Mouse (Mus musculus): ENCODE measurements around the gene Tanc1. TPM values are rescaled to one million over a fixed set of nuclear protein-coding genes. Genes with fewer than 3 reads are reported as not detected.
A peak's percentile ranks its signal among the peaks of the same experiment; 100 is the strongest.

Gene Tanc1
- polyA plus RNA-seq, 1 experiment from 2014 or later: 2.4 TPM

DNA sequence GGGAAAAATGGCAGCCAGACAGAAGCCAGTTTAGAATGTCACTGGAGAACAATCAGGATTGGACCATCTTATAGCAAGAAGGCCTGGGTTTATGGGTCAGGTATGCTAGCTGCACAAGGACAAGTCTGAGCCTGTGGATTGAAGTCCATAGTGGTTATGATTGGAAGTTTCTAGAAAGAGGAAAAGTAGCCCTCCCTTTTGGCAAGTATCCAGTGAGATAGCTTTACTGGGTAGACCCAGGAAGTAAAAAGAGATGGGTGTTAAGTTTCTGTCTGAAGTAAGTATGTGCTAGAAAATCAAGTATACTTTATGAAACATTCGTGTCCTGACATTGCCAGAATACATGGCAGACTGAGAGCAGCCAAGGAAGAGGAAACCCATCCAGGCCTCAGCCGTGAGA, 103.2 kb downstream of the Tanc1 start:
- TF ChIP-seq CTCF (IDR thresholded peaks at IDR 0.05; ENCODE audit: low read depth) (no peak), EP300 (IDR thresholded peaks at IDR 0.05; ENCODE audit: low read depth) (no peak)
- no peaks in the 10 kb centered on the region for H3K27me3 ChIP-seq (ENCODE audit: insufficient read depth, low read length)
- H3K9me3 ChIP-seq (ENCODE audit: low read length): no peaks in the 10 kb centered on the region
- H3K27ac ChIP-seq (ENCODE audit: low read depth): no peak overlapping the region
- H3K4me3 ChIP-seq (ENCODE audit: low read depth, low read length): no peak overlapping the region
- ATAC-seq (no peak), DNase-seq (no peak)
- no peak overlapping the region for H3K9ac ChIP-seq (replicated peaks)
- WGBS (ENCODE audit: insufficient replicate concordance): 75% methylated on average over 2 of the region's 2 CpGs
- no peak overlapping the region for H3K4me2 ChIP-seq (ENCODE audit: low read depth, low read length)
- peaks cover 12% of the 10 kb centered on the region; the same call in 1 of the 2 replicates for H3K4me1 ChIP-seq (ENCODE audit: insufficient read depth)
- no peaks in the 10 kb centered on the region for H3K36me3 ChIP-seq (replicated peaks; ENCODE audit: insufficient read depth, low read length)

DNA sequence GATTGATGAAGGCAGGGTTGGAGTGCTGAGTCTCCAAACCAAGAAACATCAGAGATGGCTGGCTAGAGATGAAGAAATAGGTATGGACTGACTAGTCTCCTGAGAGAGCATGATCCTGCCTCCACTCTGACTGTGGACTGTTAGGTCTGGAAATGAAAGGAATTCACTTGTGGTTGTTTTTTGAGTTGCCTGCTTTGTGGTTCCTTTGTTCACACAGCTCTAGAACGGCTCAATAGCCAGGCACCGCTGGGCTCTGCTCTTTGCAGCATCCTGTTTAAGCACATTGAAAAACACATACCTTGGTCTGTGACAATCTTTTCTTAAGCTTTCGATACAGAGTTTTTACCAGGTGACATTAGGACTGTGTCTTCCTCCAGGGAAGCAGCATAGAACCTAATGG, 104.6 kb downstream of the Tanc1 start:
- no peak overlapping the region for H3K4me2 ChIP-seq (ENCODE audit: low read depth, low read length)
- WGBS (ENCODE audit: insufficient replicate concordance): 63% methylated on average over 3 of the region's 3 CpGs
- ATAC-seq (no peak), DNase-seq (no peak)
- H3K4me3 ChIP-seq (ENCODE audit: low read depth, low read length): no peak overlapping the region
- H3K9ac ChIP-seq (replicated peaks): no peak overlapping the region
- TF ChIP-seq EP300 (IDR thresholded peaks at IDR 0.05; ENCODE audit: low read depth) (no peak), CTCF (IDR thresholded peaks at IDR 0.05; ENCODE audit: low read depth) (no peak)
- H3K4me1 ChIP-seq (ENCODE audit: insufficient read depth): peaks cover 14% of the 10 kb centered on the region; the same call in 1 of the 2 replicates
- no peaks in the 10 kb centered on the region for H3K9me3 ChIP-seq (ENCODE audit: low read length)
- no peak overlapping the region for H3K27ac ChIP-seq (ENCODE audit: low read depth)
- H3K27me3 ChIP-seq (ENCODE audit: insufficient read depth, low read length): no peaks in the 10 kb centered on the region
- H3K36me3 ChIP-seq (replicated peaks; ENCODE audit: insufficient read depth, low read length): no peaks in the 10 kb centered on the region

DNA sequence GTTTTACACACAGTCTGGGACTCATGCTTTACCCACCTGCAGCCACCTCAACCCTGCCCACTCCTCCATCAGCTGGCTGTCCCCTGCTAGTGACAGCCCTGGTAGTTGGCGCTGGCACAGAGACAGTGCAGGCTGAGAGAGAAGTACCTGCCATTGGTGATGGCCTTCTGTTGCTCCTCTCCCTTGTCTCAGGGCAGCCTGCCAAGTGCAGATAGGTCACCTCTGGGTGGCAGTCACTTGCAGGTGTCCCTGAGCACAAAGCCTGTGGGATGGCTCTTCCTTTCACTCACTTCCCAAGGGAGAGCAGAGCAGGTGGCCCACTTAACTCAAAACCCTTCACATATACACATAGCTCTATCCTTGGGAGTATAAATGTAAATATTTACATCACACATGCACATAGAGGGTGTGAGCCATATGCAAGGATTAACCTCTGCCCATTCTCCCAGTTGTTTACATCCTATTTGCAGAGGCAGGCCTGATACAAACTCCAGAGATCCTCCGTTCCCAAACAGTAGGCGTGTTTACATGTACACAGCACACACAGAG, 106.0 kb downstream of the Tanc1 start:
- no peak overlapping the region for H3K9ac ChIP-seq (replicated peaks)
- H3K36me3 ChIP-seq (replicated peaks; ENCODE audit: insufficient read depth, low read length): no peaks in the 10 kb centered on the region
- H3K27me3 ChIP-seq (ENCODE audit: insufficient read depth, low read length): no peaks in the 10 kb centered on the region
- H3K4me2 ChIP-seq (ENCODE audit: low read depth, low read length): no peak overlapping the region
- no peak for TF ChIP-seq EP300 (IDR thresholded peaks at IDR 0.05; ENCODE audit: low read depth)
- TF ChIP-seq CTCF (IDR thresholded peaks at IDR 0.05; ENCODE audit: low read depth): 0 out of 2 replicates have a peak, but pooled peaks have one; percentile 11
- DNase-seq (peak; percentile 51), ATAC-seq (no peak)
- H3K27ac ChIP-seq (ENCODE audit: low read depth): no peak overlapping the region
- H3K4me3 ChIP-seq (ENCODE audit: low read depth, low read length): no peak overlapping the region
- 66% methylated on average over 3 of the region's 3 CpGs for WGBS (ENCODE audit: insufficient replicate concordance)
- peaks cover 18% of the 10 kb centered on the region; the same call in 1 of the 2 replicates for H3K4me1 ChIP-seq (ENCODE audit: insufficient read depth)
- H3K9me3 ChIP-seq (ENCODE audit: low read length): no peaks in the 10 kb centered on the region

DNA sequence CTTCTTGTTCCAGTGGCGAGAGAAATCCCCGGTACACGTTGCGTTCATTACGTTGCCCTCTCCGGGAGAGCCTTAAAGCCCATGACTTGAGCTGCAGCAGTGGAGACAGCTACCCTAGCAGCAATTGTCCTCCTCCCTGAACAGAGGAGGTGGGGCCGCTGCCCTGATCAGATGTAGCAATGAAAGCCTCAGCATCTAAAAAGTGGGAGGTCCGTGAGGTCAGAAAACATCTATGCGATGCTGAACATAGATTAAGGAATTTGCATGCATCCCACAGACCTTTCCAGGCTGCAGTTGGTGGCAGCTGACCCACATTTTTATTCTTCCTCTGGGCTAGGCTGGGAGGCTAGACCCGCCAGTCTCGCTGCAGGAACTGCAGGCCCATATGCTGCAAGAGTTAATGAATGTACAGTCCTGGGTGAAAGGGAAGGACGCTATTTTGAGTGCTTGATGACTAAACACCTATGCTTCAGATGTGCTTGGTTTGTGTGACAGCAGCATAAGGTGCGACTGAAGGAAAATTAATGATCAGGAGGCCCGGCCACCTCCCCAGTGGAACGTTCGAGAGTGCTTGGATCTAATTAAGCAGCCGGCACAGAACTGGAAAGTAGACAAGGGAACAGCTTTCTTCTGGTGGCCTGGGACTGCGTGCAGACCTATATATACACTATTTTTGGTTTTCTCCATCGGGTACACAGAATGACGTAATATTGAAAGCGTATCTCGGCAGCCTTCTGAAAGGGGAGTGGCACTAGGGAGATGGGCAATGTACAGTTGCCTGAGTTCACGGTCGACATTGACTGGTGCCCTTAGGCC, 107.0 kb downstream of the Tanc1 start:
- no peaks in the 10 kb centered on the region for H3K36me3 ChIP-seq (replicated peaks; ENCODE audit: insufficient read depth, low read length)
- peaks cover 18% of the 10 kb centered on the region; the same call in 1 of the 2 replicates for H3K4me1 ChIP-seq (ENCODE audit: insufficient read depth)
- no peaks in the 10 kb centered on the region for H3K27me3 ChIP-seq (ENCODE audit: insufficient read depth, low read length)
- no peak for ATAC-seq
- H3K27ac ChIP-seq (ENCODE audit: low read depth): no peak overlapping the region
- no peaks in the 10 kb centered on the region for H3K9me3 ChIP-seq (ENCODE audit: low read length)
- TF ChIP-seq CTCF (IDR thresholded peaks at IDR 0.05; ENCODE audit: low read depth): no peak
- TF ChIP-seq EP300 (IDR thresholded peaks at IDR 0.05; ENCODE audit: low read depth): no peak
- DNase-seq: no peak
- WGBS (ENCODE audit: insufficient replicate concordance): 73% methylated on average over 24 of the region's 24 CpGs
- no peak overlapping the region for H3K4me3 ChIP-seq (ENCODE audit: low read depth, low read length)
- H3K4me2 ChIP-seq (ENCODE audit: low read depth, low read length): no peak overlapping the region
- H3K9ac ChIP-seq (replicated peaks): no peak overlapping the region

DNA sequence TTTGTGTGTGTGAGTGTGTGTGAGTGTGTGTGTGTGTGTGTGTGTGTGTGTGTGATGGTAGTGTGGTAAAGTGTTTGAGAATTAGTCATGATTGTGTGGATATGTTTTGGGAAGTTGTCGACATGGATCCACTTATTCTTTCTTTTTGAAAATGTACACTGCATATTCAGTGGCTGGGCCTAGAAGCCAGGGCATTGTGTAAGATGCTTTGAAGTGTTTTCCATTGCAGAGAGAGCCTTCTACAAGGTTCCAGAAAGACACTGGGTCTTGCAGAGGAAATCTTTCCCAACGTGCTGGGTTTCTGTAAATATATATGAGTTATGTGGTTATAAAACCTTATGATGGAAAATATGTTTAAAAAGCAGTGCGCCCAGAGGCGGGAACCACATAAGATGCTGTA, 108.0 kb downstream of the Tanc1 start:
- H3K4me1 ChIP-seq (ENCODE audit: insufficient read depth): peaks cover 18% of the 10 kb centered on the region; the same call in 1 of the 2 replicates
- no peak overlapping the region for H3K4me2 ChIP-seq (ENCODE audit: low read depth, low read length)
- H3K9ac ChIP-seq (replicated peaks): no peak overlapping the region
- 72% methylated on average over 4 of the region's 4 CpGs for WGBS (ENCODE audit: insufficient replicate concordance)
- TF ChIP-seq EP300 (IDR thresholded peaks at IDR 0.05; ENCODE audit: low read depth) (no peak), CTCF (IDR thresholded peaks at IDR 0.05; ENCODE audit: low read depth) (no peak)
- H3K9me3 ChIP-seq (ENCODE audit: low read length): no peaks in the 10 kb centered on the region
- no peak for DNase-seq
- no peak for ATAC-seq
- no peak overlapping the region for H3K27ac ChIP-seq (ENCODE audit: low read depth)
- H3K27me3 ChIP-seq (ENCODE audit: insufficient read depth, low read length): no peaks in the 10 kb centered on the region
- no peak overlapping the region for H3K4me3 ChIP-seq (ENCODE audit: low read depth, low read length)
- no peaks in the 10 kb centered on the region for H3K36me3 ChIP-seq (replicated peaks; ENCODE audit: insufficient read depth, low read length)

DNA sequence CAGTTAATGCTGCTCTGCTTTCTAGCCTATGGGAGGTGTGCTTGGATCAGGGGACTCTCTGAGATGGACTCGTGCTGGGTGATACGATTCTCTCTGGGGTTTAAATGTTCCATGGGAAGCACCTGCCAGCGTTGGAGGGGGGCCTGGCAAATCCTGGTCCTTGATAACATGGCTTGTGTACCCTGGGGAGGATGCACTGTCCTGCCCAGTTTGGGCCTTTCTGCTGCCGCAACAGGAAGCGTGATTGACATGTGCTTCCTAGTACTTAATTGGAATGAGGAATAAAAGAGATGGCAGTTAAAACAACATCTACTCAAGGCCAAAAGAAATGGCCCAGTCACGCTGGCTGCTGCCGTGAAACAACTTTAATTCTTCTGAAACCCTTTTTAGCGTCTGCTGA, 109.3 kb downstream of the Tanc1 start:
- H3K27ac ChIP-seq (ENCODE audit: low read depth): no peak overlapping the region
- no peaks in the 10 kb centered on the region for H3K36me3 ChIP-seq (replicated peaks; ENCODE audit: insufficient read depth, low read length)
- no peak for ATAC-seq
- peaks cover 18% of the 10 kb centered on the region; the same call in 1 of the 2 replicates for H3K4me1 ChIP-seq (ENCODE audit: insufficient read depth)
- 46% methylated on average over 8 of the region's 8 CpGs for WGBS (ENCODE audit: insufficient replicate concordance)
- TF ChIP-seq CTCF (IDR thresholded peaks at IDR 0.05; ENCODE audit: low read depth) (no peak), EP300 (IDR thresholded peaks at IDR 0.05; ENCODE audit: low read depth) (no peak)
- H3K9ac ChIP-seq (replicated peaks): no peak overlapping the region
- no peak overlapping the region for H3K4me2 ChIP-seq (ENCODE audit: low read depth, low read length)
- H3K9me3 ChIP-seq (ENCODE audit: low read length): no peaks in the 10 kb centered on the region
- no peak for DNase-seq
- H3K4me3 ChIP-seq (ENCODE audit: low read depth, low read length): no peak overlapping the region
- H3K27me3 ChIP-seq (ENCODE audit: insufficient read depth, low read length): no peaks in the 10 kb centered on the region
